Mouse (Mus musculus): ENCODE measurements around the gene Pias4.

DNA sequence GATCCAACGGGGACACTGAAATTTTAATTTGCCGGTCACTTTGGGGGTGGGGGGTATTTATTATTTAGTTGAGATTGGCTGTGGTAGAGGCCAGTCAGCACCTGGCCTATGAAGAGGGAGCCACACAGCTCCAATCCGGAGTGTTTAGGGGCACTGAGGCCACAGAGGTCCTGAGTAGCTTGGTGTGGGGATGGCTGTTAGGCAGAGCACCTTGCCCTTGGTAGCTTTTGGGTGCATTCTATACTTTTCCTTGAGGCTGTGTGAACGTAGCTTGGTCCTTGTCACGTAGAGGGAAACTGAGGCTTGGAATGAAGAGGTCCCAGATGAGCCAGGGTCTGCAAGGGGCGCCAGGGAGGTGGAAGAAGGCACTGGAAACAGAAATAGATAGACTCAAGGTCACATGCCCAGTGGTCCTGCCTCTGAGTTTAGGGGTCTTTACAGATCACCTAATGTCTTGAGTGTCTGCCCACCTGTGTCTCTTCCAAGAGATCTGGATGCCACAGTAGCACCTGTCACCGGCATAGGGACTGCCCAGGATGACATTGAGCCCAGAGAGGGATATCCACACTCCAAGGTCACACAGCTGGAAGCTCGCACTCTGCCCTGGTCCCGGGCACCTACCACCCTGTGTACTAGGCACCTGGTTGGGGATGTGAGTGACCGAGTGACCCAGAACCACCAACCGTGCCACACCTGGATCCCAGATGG, 28.7 kb downstream of the Pias4 start:
- TF ChIP-seq CTCF (IDR thresholded peaks at IDR 0.05; ENCODE audit: borderline replicate concordance, control insufficient read depth, extremely low read depth, insufficient read depth, low read length, poor library complexity) (no peak), POLR2A (IDR thresholded peaks at IDR 0.05; ENCODE audit: control insufficient read depth, extremely low read depth, insufficient read depth, low read length, poor library complexity) (no peak)
